24 mouse cellular contexts compared by ENCODE assay signal in the genomic region with DNA sequence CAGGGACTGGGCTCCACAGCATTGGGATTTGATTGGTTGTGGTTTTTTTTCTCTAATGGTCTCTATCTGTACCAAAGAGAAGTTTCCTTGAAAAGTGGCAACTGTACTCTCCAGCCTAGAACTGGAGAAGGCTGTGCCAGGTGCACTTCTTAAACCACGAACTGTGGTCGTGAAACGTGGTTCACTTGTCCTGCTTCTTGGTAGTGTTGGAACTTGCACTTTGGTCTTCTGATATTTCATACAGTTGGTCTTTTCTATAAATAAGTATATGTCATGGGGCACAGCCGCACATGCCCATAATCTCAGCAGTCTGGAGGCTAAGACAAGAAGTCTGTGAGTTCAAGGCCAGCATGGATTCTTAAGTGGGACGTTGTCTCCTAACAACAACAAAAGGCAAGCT. TPM values are rescaled to one million over a fixed set of nuclear protein-coding genes. Genes with fewer than 3 reads are reported as not detected.
A peak's percentile ranks its signal among the peaks of the same experiment; 100 is the strongest.
DNase-seq lines count a peak whose midpoint lies in the region; ATAC-seq and TF ChIP-seq lines count a peak whose summit lies in the region.
"Had no signal": no experiment of that assay in that cellular context is flagged by ENCODE, and none has a peak within 500 bp of the region (broad histone marks: within the 10 kb centered on the region; RNA-seq: fewer than 3 reads in every experiment).

No protein-coding gene starts in this region.

- intact Hi-C loops in heart, adult 2 months (cut with DNase I) = no loop called here

- no peak overlapping the region for H3K9ac ChIP-seq in heart, adult 2 months (ENCODE audit: low read depth, low read length)
- no peak overlapping the region for H3K9ac ChIP-seq in intestine, postnatal 0 days (ENCODE audit: low read depth, low read length)
- H3K9ac ChIP-seq: forebrain, embryonic 13.5 days; heart, embryonic 13.5 days; hindbrain, embryonic 14.5 days had no signal

- 0 out of 2 replicates have a peak, but pooled peaks cover 2% of the 10 kb centered on the region for H3K79me2 ChIP-seq in heart, adult 2 months (replicated peaks; ENCODE audit: control insufficient read depth, insufficient read depth, low read length)

- no peak for TF ChIP-seq CTCF in heart, adult 2 months (IDR thresholded peaks at IDR 0.05)
- no peak for TF ChIP-seq CTCF in intestine, postnatal 0 days (IDR thresholded peaks at IDR 0.05; ENCODE audit: low read depth)

- DNase-seq in heart, adult 11 months = peak; percentile 53
- DNase-seq in heart, adult 2 months = no peak
- DNase-seq in limb, embryonic 10.5 days (ENCODE audit: low spot score) = peak; percentile 7
- no peak for DNase-seq in kidney, postnatal 14 days
- DNase-seq in adrenal gland, postnatal 10 days = no peak
- DNase-seq: adrenal gland, adult 8-10 months; adrenal gland, postnatal 36 days; cerebellum, adult 18-20 months; cerebellum, adult 9-10 months; cerebellum, postnatal 14 days; gastrocnemius, postnatal 10 days; heart, adult 18-20 months; heart, postnatal 14 days; heart, postnatal 4 days had no signal

- 81% methylated on average over 5 of the region's 5 CpGs for WGBS in heart, adult 2 months
- 55% methylated on average over 5 of the region's 5 CpGs for WGBS in intestine, postnatal 0 days
- WGBS in limb, embryonic 10.5 days = 94% methylated on average over 5 of the region's 5 CpGs

- TF ChIP-seq POLR2A in heart, adult 2 months (IDR thresholded peaks at IDR 0.05; ENCODE audit: insufficient read depth, low read depth, low read length) = no peak

- H3K4me1 ChIP-seq in heart, adult 2 months (ENCODE audit: control insufficient read depth, insufficient read depth, low read length) = peaks cover 5% of the 10 kb centered on the region; the same call in 1 of the 2 replicates
- H3K4me1 ChIP-seq in intestine, postnatal 0 days (replicated peaks; ENCODE audit: control insufficient read depth, insufficient read depth, low read length) = no peaks in the 10 kb centered on the region; the same call in 1 of the 2 replicates
- peaks cover 2% of the 10 kb centered on the region; the same call in 1 of the 2 replicates for H3K4me1 ChIP-seq in limb, embryonic 10.5 days
- H3K4me1 ChIP-seq: forebrain, embryonic 13.5 days had no signal

- no peaks in the 10 kb centered on the region for H3K9me3 ChIP-seq in intestine, postnatal 0 days (ENCODE audit: control insufficient read depth)
- no peaks in the 10 kb centered on the region for H3K9me3 ChIP-seq in limb, embryonic 10.5 days (replicated peaks)
- H3K9me3 ChIP-seq: forebrain, embryonic 10.5 days; forebrain, embryonic 13.5 days; heart, embryonic 10.5 days; heart, embryonic 13.5 days had no signal

- peak; percentile 44; the same call in 1 of the 2 replicates for ATAC-seq in intestine, postnatal 0 days
- ATAC-seq: CD4-positive, CD25-positive, alpha-beta regulatory T cell, adult 4 months; forebrain, embryonic 13.5 days; forebrain, embryonic 16.5 days; hindbrain, postnatal 0 days; inflammation-experienced regulatory T-cells, adult 6 months had no signal

- no peak overlapping the region for H3K4me2 ChIP-seq in intestine, postnatal 0 days (replicated peaks; ENCODE audit: low read depth)
- H3K4me2 ChIP-seq: forebrain, embryonic 13.5 days; heart, embryonic 13.5 days; hindbrain, embryonic 14.5 days had no signal

- H3K36me3 ChIP-seq in heart, adult 2 months (ENCODE audit: control insufficient read depth, insufficient read depth, low read length) = peaks cover 2% of the 10 kb centered on the region; the same call in 1 of the 2 replicates
- 0 out of 2 replicates have a peak, but pooled peaks cover 8% of the 10 kb centered on the region for H3K36me3 ChIP-seq in intestine, postnatal 0 days (ENCODE audit: control insufficient read depth, insufficient read depth)
- H3K36me3 ChIP-seq in limb, embryonic 10.5 days = no peaks in the 10 kb centered on the region

- no peaks in the 10 kb centered on the region for H3K27me3 ChIP-seq in heart, adult 2 months (ENCODE audit: control insufficient read depth, insufficient read depth, low read length)
- no peaks in the 10 kb centered on the region for H3K27me3 ChIP-seq in intestine, postnatal 0 days (replicated peaks; ENCODE audit: control insufficient read depth, insufficient read depth, low read length)
- 0 out of 2 replicates have a peak, but pooled peaks cover 3% of the 10 kb centered on the region for H3K27me3 ChIP-seq in limb, embryonic 10.5 days (ENCODE audit: low read depth, poor library complexity, severe bottlenecking)
- H3K27me3 ChIP-seq: forebrain, embryonic 13.5 days; heart, embryonic 13.5 days had no signal

- no peak for TF ChIP-seq EP300 in heart, adult 2 months (IDR thresholded peaks at IDR 0.05; ENCODE audit: insufficient read depth, low read depth, low read length)

- no peak overlapping the region for H3K27ac ChIP-seq in heart, adult 2 months
- peak overlapping the region; percentile 41; the same call in 1 of the 2 replicates for H3K27ac ChIP-seq in intestine, postnatal 0 days (ENCODE audit: low read depth, low read length)
- H3K27ac ChIP-seq in limb, embryonic 10.5 days = no peak overlapping the region
- H3K27ac ChIP-seq: forebrain, embryonic 10.5 days; forebrain, embryonic 13.5 days; heart, embryonic 10.5 days; heart, embryonic 13.5 days; hindbrain, embryonic 14.5 days; hindbrain, postnatal 0 days had no signal

- H3K4me3 ChIP-seq in heart, adult 2 months = no peak overlapping the region
- H3K4me3 ChIP-seq in intestine, postnatal 0 days (ENCODE audit: low read depth, low read length) = no peak overlapping the region
- H3K4me3 ChIP-seq in limb, embryonic 10.5 days = no peak overlapping the region
- H3K4me3 ChIP-seq: forebrain, embryonic 10.5 days; forebrain, embryonic 13.5 days; heart, embryonic 10.5 days; heart, embryonic 13.5 days had no signal

RNA-seq across cellular contexts. Expression of gene Itgb3bp, which starts 6.7 kb away (rescaled TPM):
- 1 to 10 TPM; 4.9 to 5.0 TPM for total RNA-seq in heart, adult 2 months (2021)
- polyA plus RNA-seq in heart, adult 2 months (2012; rRNA removed) = 0.86 and 1.1 TPM in 2 replicates
- 21.7 and 22.4 TPM in 2 replicates for polyA plus RNA-seq in intestine, postnatal 0 days (2015; fragmentation: Nextera tagmentation; extraction: Ambion mirVana)
- polyA plus RNA-seq in limb, embryonic 10.5 days (2016; fragmentation: Nextera tagmentation; extraction: Ambion mirVana) = 50.0 and 52.6 TPM in 2 replicates
- 1 to 10 TPM; 8.4 to 9.0 TPM for total RNA-seq in adrenal gland, postnatal 10 days (2021)

RNA-seq across cellular contexts. Expression of gene Pgm1, which starts 7.1 kb away (rescaled TPM):
- total RNA-seq in heart, adult 2 months (2021) = 100 to 1,000 TPM; 203 to 234 TPM
- polyA plus RNA-seq in heart, adult 2 months (2012; rRNA removed) = 157 and 238 TPM in 2 replicates
- polyA plus RNA-seq in intestine, postnatal 0 days (2015; fragmentation: Nextera tagmentation; extraction: Ambion mirVana) = 139 and 143 TPM in 2 replicates
- polyA plus RNA-seq in limb, embryonic 10.5 days (2016; fragmentation: Nextera tagmentation; extraction: Ambion mirVana) = 54.9 and 62.4 TPM in 2 replicates
- 100 to 1,000 TPM; 137 to 157 TPM for total RNA-seq in adrenal gland, postnatal 10 days (2021)

Comparison
In these comparisons a context has a peak if more than half of its experiments do, and no peak if none do; other contexts are left out.
1. DNase-seq: peak in heart, adult 11 months (single experiment) and limb, embryonic 10.5 days (single experiment); none in heart, adult 2 months (0 of 2), kidney, postnatal 14 days (single experiment) and adrenal gland, postnatal 10 days (single experiment).
2. RNA of gene Itgb3bp, which starts 6.7 kb away (polyA plus RNA-seq): 50.0 to 52.6 TPM in limb, embryonic 10.5 days and 21.7 to 22.4 TPM in intestine, postnatal 0 days; 0.86 to 1.1 TPM in heart, adult 2 months; every median in the first group is over 10 times any median in the second.